Mouse (Mus musculus): ENCODE measurements around the gene Rassf3.

Gene Rassf3

GRCm38 (mm10) chr10:121364801-121365564 is 111.2 kb downstream of the Rassf3 start, which contains the start of gene Gns:
Gene Gns, plus strand, starts transcription at chr10:121365090.
- DNase-seq = peak; percentile 74 to 77

DNA sequence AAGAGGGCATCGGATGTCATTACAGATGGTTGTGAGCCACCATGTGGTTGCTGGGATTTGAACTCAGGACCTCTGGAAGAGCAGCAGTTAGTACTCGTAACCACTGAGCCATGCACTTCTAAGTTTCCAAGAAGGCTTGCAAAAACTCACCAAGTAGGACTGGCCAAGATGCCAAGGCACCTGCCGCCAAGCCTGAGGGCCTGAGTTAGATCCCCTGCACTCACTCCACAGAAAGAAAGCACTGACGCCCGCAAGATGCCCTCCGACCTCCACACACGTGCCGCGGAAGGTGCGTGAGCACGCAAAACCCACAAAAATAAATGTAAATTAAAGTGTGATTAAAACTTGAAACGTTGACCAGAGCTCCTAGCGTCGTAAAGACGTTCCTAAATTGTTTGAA is 111.8 kb downstream of the Rassf3 start:
- DNase-seq = no peak

GRCm38 (mm10) chr10:121363201-121363600 is 112.9 kb downstream of the Rassf3 start:
- no peak for DNase-seq

DNA sequence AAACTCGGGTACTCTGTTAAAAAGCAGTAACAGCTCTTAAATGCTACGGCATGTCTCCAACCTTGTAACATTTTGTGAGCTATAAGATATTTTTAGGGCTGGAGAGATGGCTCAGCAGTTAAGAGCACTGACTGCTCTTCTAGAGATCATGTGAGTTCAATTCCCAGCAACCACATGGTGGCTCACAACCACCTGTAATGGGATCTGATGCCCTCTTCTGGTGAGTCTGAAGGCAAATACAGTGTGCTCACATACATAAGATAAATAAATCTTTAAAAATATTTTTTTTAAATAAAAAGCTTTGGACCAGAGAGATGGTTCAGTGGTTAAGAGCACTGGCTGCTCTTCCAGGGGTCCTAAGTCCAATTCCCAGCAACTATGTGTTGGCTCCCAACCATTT is 115.8 kb downstream of the Rassf3 start:
- no peak for DNase-seq
